Mouse (Mus musculus) frontal cortex, postnatal 36 days (tissue): ENCODE results near the gene Oosp2.
A peak's percentile ranks its signal among the peaks of the same experiment; 100 is the strongest.

Experiments
- DNase-seq, 2 experiments: peaks; one replicate each; pipeline ENCODE4 v3.0.0; 2022; ENCODE audit warnings: low spot score in 2 of 2

Oosp2 gene

DNA sequence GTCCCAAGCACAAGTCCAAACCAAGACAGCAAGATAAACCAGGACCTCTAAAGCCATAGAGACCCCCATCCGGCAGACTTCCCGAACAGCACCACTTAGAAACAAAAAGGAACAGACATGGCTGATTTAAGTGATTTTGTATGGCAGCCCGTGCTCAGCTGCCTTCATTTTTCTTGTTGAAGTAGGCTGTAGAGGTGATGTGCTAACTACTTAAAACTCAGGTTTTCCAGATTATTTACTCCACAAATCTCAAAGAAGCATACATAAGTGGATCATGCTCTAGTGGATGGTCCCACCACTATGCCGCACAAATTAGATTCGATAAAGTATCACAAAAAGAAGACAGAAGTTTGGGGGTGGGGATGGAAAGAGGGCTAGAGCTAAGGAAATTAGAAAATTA lies at the start of gene Oosp2:
Gene Oosp2 (minus strand): TSS at position 101 of the 400 bp plus-strand sequence.
- DNase-seq = no peak

- no peak for DNase-seq
Observed at GRCm38 (mm10) chr19:11698342-11698741, 38.0 kb upstream of the Oosp2 start.

DNA sequence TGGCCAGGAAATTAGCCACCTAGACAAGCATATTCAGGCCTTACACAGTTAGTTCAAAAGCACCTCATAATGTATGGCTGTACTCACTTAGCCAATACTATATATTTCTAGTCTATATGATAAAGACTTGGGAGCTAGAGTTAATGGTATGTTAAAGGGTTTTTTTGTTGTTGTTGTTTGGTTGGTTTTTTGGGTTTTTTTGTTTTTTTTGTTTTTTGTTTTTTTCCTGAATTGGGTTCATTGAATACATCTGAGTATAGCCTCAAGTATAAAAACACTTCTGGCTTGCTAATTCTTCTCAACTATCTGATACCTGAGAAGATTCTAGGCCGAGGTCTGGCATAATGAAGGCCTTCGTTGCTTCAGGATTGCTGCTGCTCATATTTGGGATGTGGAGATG lies 36.4 kb upstream of the Oosp2 start, which contains the start of gene Oosp3:
Gene Oosp3 (plus strand): TSS at position 301 of the 400 bp plus-strand sequence.
- no peak for DNase-seq

- DNase-seq = no peak
Observed at GRCm38 (mm10) chr19:11691454-11691853, 31.1 kb upstream of the Oosp2 start.

DNA sequence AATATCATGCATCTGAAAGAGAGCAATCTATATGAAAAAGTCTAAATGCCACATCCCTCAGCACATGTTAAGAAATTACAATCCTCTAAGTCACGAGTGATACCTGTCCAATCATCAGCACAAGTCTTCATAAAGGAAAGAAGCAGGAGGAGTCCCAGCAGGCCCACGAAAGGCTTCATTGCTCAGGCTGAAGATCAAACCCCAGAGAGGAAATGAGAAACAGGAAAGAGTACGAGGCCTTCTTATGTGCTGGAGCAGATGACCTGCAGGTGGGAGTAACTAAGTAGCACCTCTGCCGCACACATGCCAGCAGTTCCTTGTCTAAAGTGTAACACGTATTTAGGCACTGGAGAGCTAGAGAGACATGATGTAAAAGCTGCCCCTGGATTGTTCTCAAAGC lies 30.5 kb upstream of the Oosp2 start, which contains the start of gene Oosp1:
Gene Oosp1 (minus strand): TSS at position 312 of the 400 bp plus-strand sequence.
- no peak for DNase-seq

GRCm38 (mm10) chr19:11661562-11661961 lies 1.2 kb upstream of the Oosp2 start:
- no peak for DNase-seq

GRCm38 (mm10) chr19:11659142-11659541 lies 1.2 kb downstream of the Oosp2 start:
- DNase-seq = no peak

GRCm38 (mm10) chr19:11649564-11649963 lies 10.8 kb downstream of the Oosp2 start:
- DNase-seq = no peak

DNA sequence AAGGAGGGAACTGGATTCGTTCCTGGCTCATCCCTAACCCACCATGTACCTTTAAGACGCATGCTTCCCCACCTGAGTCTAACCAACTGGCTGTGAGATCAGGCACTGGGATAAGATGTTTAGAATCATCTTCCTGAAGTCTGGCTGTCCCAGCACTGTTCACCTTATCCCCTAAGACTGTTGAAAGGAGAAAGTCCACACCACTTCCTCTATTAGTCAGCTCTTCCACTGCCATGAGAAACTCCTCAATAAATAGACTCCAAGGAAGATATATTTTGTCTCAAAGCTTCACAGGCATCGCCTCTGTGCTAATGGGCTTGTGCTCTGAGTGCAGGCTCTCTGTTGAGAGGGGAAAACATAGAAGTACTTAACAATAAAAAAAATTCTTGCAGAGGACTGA lies 14.2 kb downstream of the Oosp2 start:
- no peak for DNase-seq

DNA sequence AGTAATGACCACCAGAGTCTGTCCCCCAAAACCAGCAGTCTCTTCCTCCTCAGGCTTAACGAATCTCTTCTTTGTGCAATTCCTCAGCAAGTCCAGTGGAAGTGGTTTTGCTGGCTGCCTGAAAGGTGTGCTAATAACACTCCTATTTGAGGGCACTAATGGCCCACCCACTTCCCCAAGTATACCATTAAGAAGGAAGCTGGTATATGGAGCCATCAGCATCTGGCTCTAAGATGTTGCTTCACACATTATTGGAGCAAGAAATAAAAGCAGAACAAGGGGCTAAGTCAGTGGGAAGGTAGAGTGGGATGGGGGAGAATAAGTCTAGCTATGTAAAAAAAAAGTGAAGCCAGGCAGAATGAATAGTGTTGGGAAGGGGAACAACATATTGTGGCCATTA lies 19.6 kb downstream of the Oosp2 start, which contains the start of gene Ms4a3:
Gene Ms4a3 (minus strand): TSS at position 120 of the 400 bp plus-strand sequence.
- no peak for DNase-seq

DNA sequence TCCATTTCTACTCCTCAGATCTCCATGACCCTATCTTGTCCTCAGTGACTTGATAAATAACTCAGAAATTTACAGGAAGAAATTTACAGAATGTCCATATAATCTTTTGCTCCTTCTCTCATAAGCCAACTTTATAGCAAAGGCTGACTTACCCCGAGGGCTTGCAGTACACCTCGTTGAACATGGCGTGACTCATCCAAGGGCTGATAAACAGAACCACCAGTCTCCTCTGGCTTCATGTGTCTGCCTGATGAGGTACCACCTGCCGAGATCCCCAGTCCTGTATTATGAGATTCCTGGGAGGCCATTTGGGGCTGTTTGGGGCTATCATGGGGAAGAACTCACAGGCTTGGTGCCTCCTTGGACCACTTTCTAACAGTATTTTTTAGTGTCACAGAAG lies 21.3 kb downstream of the Oosp2 start:
- DNase-seq = no peak

- no peak for DNase-seq
Observed at GRCm38 (mm10) chr19:11635572-11635971, 24.8 kb downstream of the Oosp2 start.

DNA sequence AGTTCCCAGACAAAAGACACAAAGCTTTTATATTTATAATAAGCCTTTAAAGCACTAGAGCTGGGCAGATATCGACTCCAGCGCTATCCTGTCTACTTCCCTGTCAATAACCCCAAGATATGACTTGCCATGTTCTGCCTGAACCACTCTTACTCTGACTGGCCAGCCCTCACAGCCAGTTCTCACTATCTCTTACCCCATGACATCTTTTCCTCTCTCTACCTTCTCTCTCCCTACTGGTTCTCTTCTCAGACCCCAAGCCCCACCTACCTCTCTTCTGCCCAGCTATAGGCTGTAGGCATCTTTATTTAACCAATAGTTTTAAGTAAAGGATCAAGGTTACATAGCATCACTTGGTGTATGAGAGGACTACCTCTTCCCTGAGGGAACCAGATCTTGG lies 26.0 kb downstream of the Oosp2 start:
- no peak for DNase-seq

- no peak for DNase-seq
Observed at GRCm38 (mm10) chr19:11633732-11634131, 26.6 kb downstream of the Oosp2 start.

- DNase-seq = no peak
Observed at GRCm38 (mm10) chr19:11625231-11625630, 35.1 kb downstream of the Oosp2 start.

DNA sequence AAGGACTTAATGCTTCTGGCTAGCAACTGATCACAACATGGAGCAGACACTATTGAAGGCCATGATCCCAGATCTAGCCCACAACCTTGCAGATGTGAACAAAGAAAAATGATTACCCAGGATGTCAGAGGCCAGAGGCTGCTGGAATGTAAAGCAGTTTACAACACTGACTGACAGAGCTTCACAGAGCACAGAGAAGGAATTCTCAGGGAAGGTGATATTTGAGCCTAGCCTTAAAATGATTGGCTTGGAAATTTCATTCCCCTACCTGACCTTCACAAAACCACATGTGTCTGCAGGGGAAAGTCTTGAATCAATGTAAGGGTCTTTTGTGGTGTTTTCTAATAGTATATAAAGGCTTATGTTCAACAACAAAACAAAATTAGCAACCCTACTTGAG lies 35.6 kb downstream of the Oosp2 start:
- no peak for DNase-seq

DNA sequence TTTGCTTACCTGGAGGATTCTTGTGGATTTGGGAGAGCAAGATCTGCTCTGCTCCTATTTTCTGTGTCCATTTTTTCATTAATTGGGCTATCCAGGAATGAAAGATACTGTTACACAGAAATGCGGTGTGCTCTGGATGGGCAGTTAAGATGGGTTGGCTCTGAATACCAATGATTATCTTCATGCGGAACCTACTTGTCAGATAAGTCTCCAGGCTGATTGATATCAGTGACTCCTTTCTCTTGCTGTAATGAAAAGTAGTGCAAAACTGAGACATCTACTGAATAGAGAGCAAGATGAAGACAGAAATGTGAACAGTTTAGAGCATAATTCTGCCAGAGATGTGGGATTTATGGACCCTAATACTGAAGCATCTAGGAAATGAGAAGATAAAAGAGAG lies 36.8 kb downstream of the Oosp2 start, which contains the start of gene Ms4a2:
Gene Ms4a2 (minus strand): TSS at position 169 of the 400 bp plus-strand sequence.
- no peak for DNase-seq

GRCm38 (mm10) chr19:11617983-11618382 lies 42.4 kb downstream of the Oosp2 start:
- DNase-seq = no peak

DNA sequence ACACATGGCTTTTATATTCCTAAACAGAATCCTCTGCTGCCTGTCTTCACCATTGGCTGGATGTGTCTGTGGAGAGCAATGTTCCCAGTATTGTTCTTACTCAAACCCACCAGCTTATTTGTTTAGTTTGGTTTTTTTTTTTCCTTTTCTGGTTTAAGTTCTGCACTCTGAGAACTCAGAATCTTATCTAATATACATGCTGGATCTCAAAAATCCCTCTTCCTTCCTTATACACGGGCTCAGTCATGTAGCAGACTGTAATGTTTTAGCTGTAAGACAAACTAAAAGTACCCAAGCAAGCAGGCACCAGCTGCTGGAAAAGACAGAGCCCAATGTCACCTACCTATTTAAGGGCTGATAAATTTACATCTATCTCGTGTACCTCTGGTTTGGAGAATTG lies 45.6 kb downstream of the Oosp2 start:
- DNase-seq = no peak

GRCm38 (mm10) chr19:11613776-11614443 lies 46.4 kb downstream of the Oosp2 start:
- no peak for DNase-seq

GRCm38 (mm10) chr19:11613084-11613483 lies 47.3 kb downstream of the Oosp2 start:
- DNase-seq = no peak

- no peak for DNase-seq
Observed at GRCm38 (mm10) chr19:11612293-11612692, 48.1 kb downstream of the Oosp2 start.

GRCm38 (mm10) chr19:11611541-11611945 lies 48.8 kb downstream of the Oosp2 start:
- DNase-seq = peak; percentile 17 to 35

DNA sequence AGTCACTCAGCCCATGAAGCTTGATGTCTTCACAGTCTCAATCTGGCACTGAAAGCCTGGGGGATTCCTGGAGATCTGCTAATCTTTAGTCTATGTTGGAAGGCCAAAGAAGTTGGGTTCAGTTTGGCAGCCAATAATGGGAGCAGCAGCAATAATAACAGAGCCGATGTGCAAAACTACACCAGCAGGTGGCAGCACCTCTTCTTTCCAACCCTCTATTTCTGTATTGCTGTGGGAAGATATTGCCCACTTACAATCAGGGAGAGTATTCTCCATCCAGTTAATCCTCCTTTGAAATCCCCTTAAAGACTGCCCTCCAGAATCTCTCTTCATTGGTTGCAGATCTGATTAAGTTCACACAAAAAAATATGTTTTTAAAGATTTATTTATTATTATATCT lies 52.2 kb downstream of the Oosp2 start:
- peak in 1 of 2 experiments; percentile 20 for DNase-seq
